Mouse (Mus musculus) heart, adult 2 months (tissue): ENCODE measurements at regions not wholly inside any gene's neighbourhood (a gene's known extent, or its start where the extent isn't known, plus 50 kb on each side); places are given as distances from the start of the nearest gene placed in this dataset.
"Not testable (repeated sequence)": the region's sequence is repeated elsewhere in the genome, so short reads cannot be mapped to it uniquely, and the experiment has no call there.

ENCODE experiments used
- DNase-seq, 2 experiments: peaks; one replicate each; pipeline ENCODE4 v3.0.0; 2021
- H3K27ac ChIP-seq: fragments of 200-600 bp; 2 replicates; pipeline ENCODE4 v1.8.1; 2022
- H3K27me3 ChIP-seq: fragments of 200-500 bp; 2 replicates; pipeline ENCODE4 v1.6.1; 2012; ENCODE audit warnings: mild to moderate bottlenecking, low read length, inconsistent platforms, mixed read lengths; ENCODE audit not compliant: control insufficient read depth, insufficient read depth
- H3K36me3 ChIP-seq: fragments of 200-500 bp; 2 replicates; pipeline ENCODE4 v1.6.1; 2012; ENCODE audit warnings: low read length, inconsistent platforms; ENCODE audit not compliant: control insufficient read depth, insufficient read depth
- H3K4me1 ChIP-seq: fragments of 200-500 bp; 2 replicates; pipeline ENCODE4 v1.6.1; 2011; ENCODE audit warnings: low read length; ENCODE audit not compliant: control insufficient read depth, insufficient read depth
- H3K4me3 ChIP-seq: fragments of 200-600 bp; 2 replicates; pipeline ENCODE4 v1.8.1; 2022
- H3K79me2 ChIP-seq: fragments of 200-500 bp; replicated peaks from 2 replicates; pipeline ENCODE4 v1.6.1; 2012; ENCODE audit warnings: mild to moderate bottlenecking, inconsistent platforms, low read length, moderate library complexity, mixed read lengths; ENCODE audit not compliant: control insufficient read depth, insufficient read depth
- H3K9ac ChIP-seq: fragments of 200-500 bp; 2 replicates; pipeline ENCODE4 v1.6.1; 2012; ENCODE audit warnings: low read depth, mild to moderate bottlenecking, control low read depth, inconsistent platforms, low read length, mixed read lengths
- CTCF ChIP-seq: fragments of 200-600 bp; IDR thresholded peaks from 2 replicates; pipeline ENCODE4 v1.8.1; 2022; ENCODE audit warnings: antibody characterized with exemption, mild to moderate bottlenecking, moderate library complexity
- EP300 ChIP-seq: fragments of 200-500 bp; IDR thresholded peaks from 2 replicates; pipeline ENCODE4 v1.6.1; 2011; ENCODE audit warnings: low read depth, low read length, control low read depth; ENCODE audit not compliant: insufficient read depth
- POLR2A ChIP-seq: fragments of 200-500 bp; IDR thresholded peaks from 2 replicates; pipeline ENCODE4 v1.6.1; 2011; ENCODE audit warnings: mild to moderate bottlenecking, low read depth, low read length, control low read depth; ENCODE audit not compliant: insufficient read depth
- WGBS: fragments of 180-500 bp; shearing (Covaris S2); methylation state at CpG from one replicate; pipeline ENCODE4 v1.1.7; 2018; 5-methylcytosine and 5-hydroxymethylcytosine counted together
- intact Hi-C: fragments of 180-260 bp; cut with DNase I; formaldehyde crosslinking; loops from one replicate; pipeline ENCODE4 v1.15.1; 2025

- H3K4me3 ChIP-seq: no peak overlapping the region
- H3K36me3 ChIP-seq: no peaks in the 10 kb centered on the region
- no peaks in the 10 kb centered on the region for H3K79me2 ChIP-seq
- no peak overlapping the region for H3K27ac ChIP-seq
- TF ChIP-seq CTCF (no peak), EP300 (no peak), POLR2A (no peak)
- WGBS: 92% methylated on average over 1 of the region's 1 CpGs
- no peak overlapping the region for H3K9ac ChIP-seq
- intact Hi-C loops: no loop called here
- no peak for DNase-seq
- H3K27me3 ChIP-seq: no peaks in the 10 kb centered on the region
- no peaks in the 10 kb centered on the region for H3K4me1 ChIP-seq
Observed at GRCm38 (mm10) chr14:76936671-76937070, 99.9 kb upstream of the Ccdc122 start.

GRCm38 (mm10) chr14:76936051-76936450 is 100.5 kb upstream of the Ccdc122 start:
- H3K27ac ChIP-seq, H3K27me3 ChIP-seq, H3K9ac ChIP-seq, DNase-seq, H3K36me3 ChIP-seq, H3K79me2 ChIP-seq, H3K4me3 ChIP-seq, intact Hi-C loops, H3K4me1 ChIP-seq: not testable (repeated sequence)
- WGBS: 69% methylated on average over 4 of the region's 4 CpGs

GRCm38 (mm10) chr14:76935453-76935852 is 101.1 kb upstream of the Ccdc122 start:
- Histone ChIP-seq H3K36me3 (no peaks in the 10 kb centered on the region), H3K4me3 (no peak overlapping the region), H3K27me3 (no peaks in the 10 kb centered on the region), H3K27ac (no peak overlapping the region), H3K4me1 (no peaks in the 10 kb centered on the region), H3K9ac (no peak overlapping the region), H3K79me2 (no peaks in the 10 kb centered on the region)
- TF ChIP-seq CTCF (no peak), POLR2A (no peak), EP300 (no peak)
- no peak for DNase-seq
- intact Hi-C loops: no loop called here
- WGBS: 90% methylated on average over 2 of the region's 2 CpGs

GRCm38 (mm10) chr14:76932890-76933289 is 103.7 kb upstream of the Ccdc122 start:
- TF ChIP-seq CTCF: no peak
- no peak for TF ChIP-seq POLR2A
- TF ChIP-seq EP300: no peak
- no peaks in the 10 kb centered on the region for H3K36me3 ChIP-seq
- H3K79me2 ChIP-seq: no peaks in the 10 kb centered on the region
- no peaks in the 10 kb centered on the region for H3K27me3 ChIP-seq
- no peaks in the 10 kb centered on the region for H3K4me1 ChIP-seq
- no peak for DNase-seq
- no peak overlapping the region for H3K27ac ChIP-seq
- no peak overlapping the region for H3K9ac ChIP-seq
- 91% methylated on average over 6 of the region's 6 CpGs for WGBS
- H3K4me3 ChIP-seq: no peak overlapping the region
- intact Hi-C loops: no loop called here

GRCm38 (mm10) chr14:76931398-76931797 is 105.2 kb upstream of the Ccdc122 start:
- Histone ChIP-seq H3K27ac (no peak overlapping the region), H3K79me2 (no peaks in the 10 kb centered on the region), H3K27me3 (no peaks in the 10 kb centered on the region), H3K4me1 (no peaks in the 10 kb centered on the region), H3K9ac (no peak overlapping the region), H3K4me3 (no peak overlapping the region), H3K36me3 (no peaks in the 10 kb centered on the region)
- no peak for DNase-seq
- TF ChIP-seq EP300: no peak
- TF ChIP-seq POLR2A: no peak
- no peak for TF ChIP-seq CTCF
- 69% methylated on average over 1 of the region's 1 CpGs for WGBS
- intact Hi-C loops: no loop called here

- H3K79me2 ChIP-seq: no peaks in the 10 kb centered on the region
- no peak overlapping the region for H3K4me3 ChIP-seq
- no peaks in the 10 kb centered on the region for H3K4me1 ChIP-seq
- TF ChIP-seq EP300 (no peak), CTCF (no peak), POLR2A (no peak)
- no peaks in the 10 kb centered on the region for H3K36me3 ChIP-seq
- H3K27ac ChIP-seq: no peak overlapping the region
- no peak overlapping the region for H3K9ac ChIP-seq
- intact Hi-C loops: no loop called here
- H3K27me3 ChIP-seq: no peaks in the 10 kb centered on the region
- DNase-seq: no peak
- WGBS: 62% methylated on average over 3 of the region's 3 CpGs
Observed at GRCm38 (mm10) chr14:76929562-76929961, 107.0 kb upstream of the Ccdc122 start.
